Mouse (Mus musculus): ENCODE results near the gene Csnk2b.

GRCm38 (mm10) chr17:35131038-35131437 is 9.2 kb upstream of the Csnk2b start:
- no peak for TF ChIP-seq CTCF (IDR thresholded peaks at IDR 0.05)
- TF ChIP-seq POLR2A (IDR thresholded peaks at IDR 0.05; ENCODE audit: insufficient read depth, low read depth, low read length) = no peak
- no peak for TF ChIP-seq EP300 (IDR thresholded peaks at IDR 0.05; ENCODE audit: insufficient read depth, low read depth, low read length)
